Mouse (Mus musculus) heart, postnatal 0 days (tissue): ENCODE results near the gene Glyctk.

ENCODE experiments used
- CTCF ChIP-seq: IDR thresholded peaks from 2 replicates; pipeline ENCODE4 v1.5.1; 2016; ENCODE audit warnings: antibody characterized with exemption, control low read depth, low read depth
- EP300 ChIP-seq: IDR thresholded peaks from 2 replicates; pipeline ENCODE4 v1.6.1; 2016; ENCODE audit warnings: antibody characterized with exemption, low read depth

DNA sequence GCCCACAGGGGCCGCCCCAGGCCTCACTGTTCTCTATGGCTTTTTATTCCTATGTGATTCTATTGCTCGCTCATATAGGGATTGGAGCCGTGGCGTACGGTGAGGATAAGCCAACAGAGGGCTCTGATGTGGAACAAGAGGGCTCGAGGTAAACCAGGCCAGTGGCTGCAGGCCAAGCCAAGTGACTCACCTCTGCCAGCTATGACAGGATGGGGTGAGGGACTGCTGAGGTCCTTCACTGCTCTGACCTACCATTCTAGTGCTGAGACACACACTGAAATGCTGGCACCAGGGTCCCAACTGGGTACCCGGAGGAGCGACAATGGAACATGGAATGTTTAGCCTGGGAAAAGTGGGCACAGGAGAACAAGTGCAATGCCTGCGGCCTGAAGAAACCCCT, 3.8 kb downstream of the Glyctk start:
- no peak for TF ChIP-seq CTCF
- TF ChIP-seq EP300: no peak
